Mouse (Mus musculus) forebrain, embryonic 13.5 days (tissue): ENCODE data around the gene Arhgap32. TPM values are rescaled to one million over a fixed set of nuclear protein-coding genes. Genes with fewer than 3 reads are reported as not detected.
A peak's percentile ranks its signal among the peaks of the same experiment; 100 is the strongest.

Source experiments
- ATAC-seq: fragments of 200-750 bp; cut with Nextera tagmentation; 2 replicates; pipeline ENCODE4 v1.8.0; 2017
- H3K27ac ChIP-seq: fragments of 300-500 bp; sonication (generic); 2 replicates; pipeline ENCODE4 v1.5.1; 2015; ENCODE audit warnings: inconsistent platforms, mild to moderate bottlenecking, moderate library complexity
- H3K27me3 ChIP-seq: fragments of 300-500 bp; sonication (generic); 2 replicates; pipeline ENCODE4 v1.6.1; 2015; ENCODE audit warnings: mild to moderate bottlenecking, inconsistent platforms
- H3K36me3 ChIP-seq: fragments of 300-500 bp; sonication (generic); 2 replicates; pipeline ENCODE4 v1.6.1; 2015; ENCODE audit warnings: mild to moderate bottlenecking, inconsistent platforms; ENCODE audit not compliant: poor library complexity, severe bottlenecking
- H3K4me1 ChIP-seq: fragments of 300-500 bp; sonication (generic); 2 replicates; pipeline ENCODE4 v1.6.1; 2015; ENCODE audit warnings: inconsistent platforms
- H3K4me2 ChIP-seq: fragments of 300-500 bp; sonication (generic); 2 replicates; pipeline ENCODE4 v1.6.1; 2015; ENCODE audit warnings: inconsistent platforms, mild to moderate bottlenecking, moderate library complexity
- H3K4me3 ChIP-seq: fragments of 300-500 bp; sonication (generic); 2 replicates; pipeline ENCODE4 v1.5.1; 2015; ENCODE audit warnings: mild to moderate bottlenecking, inconsistent platforms
- H3K9ac ChIP-seq: fragments of 300-500 bp; sonication (generic); 2 replicates; pipeline ENCODE4 v1.6.1; 2015; ENCODE audit warnings: mild to moderate bottlenecking, inconsistent platforms
- H3K9me3 ChIP-seq: fragments of 300-500 bp; sonication (generic); replicated peaks from 2 replicates; pipeline ENCODE4 v1.6.1; 2016; ENCODE audit warnings: inconsistent platforms
- WGBS: fragments of 180-500 bp; shearing (Covaris S2); methylation state at CpG from one replicate; pipeline ENCODE4 v1.1.7; 2015; 5-methylcytosine and 5-hydroxymethylcytosine counted together
- polyA plus RNA-seq: library from polyadenylated mRNA; unstranded; fragments of >200 nt; fragmentation: Nextera tagmentation; extraction: Ambion mirVana; gene quantifications from 2 replicates; pipeline ENCODE4 v1.2.1, GENCODE M21; 2015

Gene Arhgap32
- polyA plus RNA-seq, 1 experiment from 2014 or later: 7.5 TPM

GRCm38 (mm10) chr9:32242921-32243617, 127.1 kb downstream of the Arhgap32 start:
- no peak overlapping the region for H3K27ac ChIP-seq
- H3K9me3 ChIP-seq: no peaks in the 10 kb centered on the region
- H3K9ac ChIP-seq: no peak overlapping the region
- no peaks in the 10 kb centered on the region for H3K27me3 ChIP-seq
- WGBS: 92% methylated on average over 2 of the region's 2 CpGs
- no peak overlapping the region for H3K4me2 ChIP-seq
- no peak overlapping the region for H3K4me3 ChIP-seq
- peaks cover 12% of the 10 kb centered on the region for H3K4me1 ChIP-seq
- H3K36me3 ChIP-seq: peaks cover 13% of the 10 kb centered on the region; the same call in 1 of the 2 replicates
- ATAC-seq: no peak

- Histone ChIP-seq H3K4me2 (no peak overlapping the region), H3K9ac (no peak overlapping the region), H3K36me3 (peaks cover 24% of the 10 kb centered on the region; the same call in 1 of the 2 replicates), H3K4me3 (no peak overlapping the region), H3K9me3 (no peaks in the 10 kb centered on the region), H3K27ac (no peak overlapping the region), H3K4me1 (peaks cover 12% of the 10 kb centered on the region), H3K27me3 (no peaks in the 10 kb centered on the region)
- 90% methylated on average over 3 of the region's 3 CpGs for WGBS
- ATAC-seq: no peak
Measured at GRCm38 (mm10) chr9:32245237-32245636, 129.3 kb downstream of the Arhgap32 start.

- peak; percentile 24; the same call in 1 of the 2 replicates for ATAC-seq
- H3K27ac ChIP-seq: no peak overlapping the region
- whole genome bisulfite sequencing: 33% methylated on average over 6 of the region's 6 CpGs
Measured at GRCm38 (mm10) chr9:32246123-32246716, 130.3 kb downstream of the Arhgap32 start.

GRCm38 (mm10) chr9:32250486-32250885, 134.6 kb downstream of the Arhgap32 start:
- H3K4me1 ChIP-seq: peaks cover 9% of the 10 kb centered on the region
- no peak for ATAC-seq
- no peak overlapping the region for H3K4me2 ChIP-seq
- H3K27me3 ChIP-seq: no peaks in the 10 kb centered on the region
- no peak overlapping the region for H3K27ac ChIP-seq
- no peaks in the 10 kb centered on the region for H3K9me3 ChIP-seq
- H3K4me3 ChIP-seq: no peak overlapping the region
- peaks cover 54% of the 10 kb centered on the region for H3K36me3 ChIP-seq
- 76% methylated on average over 4 of the region's 4 CpGs for WGBS
- H3K9ac ChIP-seq: no peak overlapping the region

More at GRCm38 (mm10) chr9:32246123-32246716, 130.3 kb downstream of the Arhgap32 start:
- no peak overlapping the region for H3K4me2 ChIP-seq
- H3K4me1 ChIP-seq: peaks cover 12% of the 10 kb centered on the region
- peaks cover 28% of the 10 kb centered on the region for H3K36me3 ChIP-seq
- no peaks in the 10 kb centered on the region for H3K9me3 ChIP-seq
- no peak overlapping the region for H3K4me3 ChIP-seq
- H3K9ac ChIP-seq: no peak overlapping the region
- H3K27me3 ChIP-seq: no peaks in the 10 kb centered on the region

- 94% methylated on average over 4 of the region's 4 CpGs for WGBS
- Histone ChIP-seq H3K9ac (no peak overlapping the region), H3K9me3 (no peaks in the 10 kb centered on the region), H3K36me3 (peaks cover 77% of the 10 kb centered on the region), H3K27ac (no peak overlapping the region), H3K4me3 (no peak overlapping the region), H3K4me1 (no peaks in the 10 kb centered on the region), H3K4me2 (no peak overlapping the region), H3K27me3 (no peaks in the 10 kb centered on the region)
- no peak for ATAC-seq
Measured at GRCm38 (mm10) chr9:32253721-32254120, 137.8 kb downstream of the Arhgap32 start.

GRCm38 (mm10) chr9:32257365-32257764, 141.4 kb downstream of the Arhgap32 start:
- 71% methylated on average over 8 of the region's 8 CpGs for WGBS
- no peaks in the 10 kb centered on the region for H3K4me1 ChIP-seq
- no peak overlapping the region for H3K27ac ChIP-seq
- H3K9ac ChIP-seq: no peak overlapping the region
- H3K36me3 ChIP-seq: peaks cover 81% of the 10 kb centered on the region
- H3K27me3 ChIP-seq: no peaks in the 10 kb centered on the region
- no peak overlapping the region for H3K4me2 ChIP-seq
- H3K9me3 ChIP-seq: no peaks in the 10 kb centered on the region
- no peak overlapping the region for H3K4me3 ChIP-seq
- ATAC-seq: no peak

GRCm38 (mm10) chr9:32257882-32258281, 141.9 kb downstream of the Arhgap32 start:
- Histone ChIP-seq H3K36me3 (peaks cover 79% of the 10 kb centered on the region), H3K27me3 (no peaks in the 10 kb centered on the region), H3K9me3 (no peaks in the 10 kb centered on the region), H3K9ac (no peak overlapping the region), H3K4me1 (no peaks in the 10 kb centered on the region), H3K4me3 (no peak overlapping the region), H3K27ac (no peak overlapping the region), H3K4me2 (no peak overlapping the region)
- WGBS: 81% methylated on average over 2 of the region's 2 CpGs
- no peak for ATAC-seq

GRCm38 (mm10) chr9:32271896-32272444, 156.0 kb downstream of the Arhgap32 start:
- Histone ChIP-seq H3K4me3 (no peak overlapping the region), H3K4me1 (no peaks in the 10 kb centered on the region), H3K36me3 (no peaks in the 10 kb centered on the region), H3K9ac (no peak overlapping the region), H3K27me3 (peaks cover 23% of the 10 kb centered on the region), H3K9me3 (no peaks in the 10 kb centered on the region), H3K27ac (no peak overlapping the region), H3K4me2 (no peak overlapping the region)
- 11% methylated on average over 5 of the region's 5 CpGs for WGBS
- peak; percentile 75; the same call in 1 of the 2 replicates for ATAC-seq

- H3K4me2 ChIP-seq: no peak overlapping the region
- ATAC-seq: no peak
- no peak overlapping the region for H3K27ac ChIP-seq
- H3K27me3 ChIP-seq: peaks cover 12% of the 10 kb centered on the region; the same call in 1 of the 2 replicates
- H3K4me3 ChIP-seq: no peak overlapping the region
- no peak overlapping the region for H3K9ac ChIP-seq
- no peaks in the 10 kb centered on the region for H3K36me3 ChIP-seq
- no peaks in the 10 kb centered on the region for H3K4me1 ChIP-seq
- WGBS: 87% methylated on average over 5 of the region's 5 CpGs
- no peaks in the 10 kb centered on the region for H3K9me3 ChIP-seq
Measured at GRCm38 (mm10) chr9:32278052-32278451, 162.1 kb downstream of the Arhgap32 start.

GRCm38 (mm10) chr9:32279789-32280188, 163.9 kb downstream of the Arhgap32 start:
- H3K4me1 ChIP-seq: no peaks in the 10 kb centered on the region
- no peak for ATAC-seq
- H3K4me3 ChIP-seq: no peak overlapping the region
- no peaks in the 10 kb centered on the region for H3K36me3 ChIP-seq
- H3K9me3 ChIP-seq: no peaks in the 10 kb centered on the region
- no peak overlapping the region for H3K4me2 ChIP-seq
- H3K9ac ChIP-seq: no peak overlapping the region
- no peaks in the 10 kb centered on the region for H3K27me3 ChIP-seq
- 68% methylated on average over 3 of the region's 3 CpGs for WGBS
- no peak overlapping the region for H3K27ac ChIP-seq

- no peaks in the 10 kb centered on the region for H3K9me3 ChIP-seq
- H3K9ac ChIP-seq: no peak overlapping the region
- H3K27ac ChIP-seq: no peak overlapping the region
- H3K4me1 ChIP-seq: no peaks in the 10 kb centered on the region
- H3K36me3 ChIP-seq: no peaks in the 10 kb centered on the region
- ATAC-seq: no peak
- H3K4me2 ChIP-seq: no peak overlapping the region
- H3K27me3 ChIP-seq: no peaks in the 10 kb centered on the region
- WGBS: 92% methylated on average over 5 of the region's 5 CpGs
- no peak overlapping the region for H3K4me3 ChIP-seq
Measured at GRCm38 (mm10) chr9:32280456-32280855, 164.5 kb downstream of the Arhgap32 start.

- H3K4me1 ChIP-seq: no peaks in the 10 kb centered on the region
- 92% methylated on average over 5 of the region's 5 CpGs for WGBS
- ATAC-seq: no peak
- no peaks in the 10 kb centered on the region for H3K36me3 ChIP-seq
- H3K4me2 ChIP-seq: no peak overlapping the region
- no peak overlapping the region for H3K27ac ChIP-seq
- H3K9me3 ChIP-seq: no peaks in the 10 kb centered on the region
- H3K9ac ChIP-seq: no peak overlapping the region
- H3K27me3 ChIP-seq: no peaks in the 10 kb centered on the region
- H3K4me3 ChIP-seq: no peak overlapping the region
Measured at GRCm38 (mm10) chr9:32283591-32283990, 167.7 kb downstream of the Arhgap32 start.
